Mouse (Mus musculus) midbrain, embryonic 16.5 days (tissue): ENCODE measurements at regions not wholly inside any gene's neighbourhood (a gene's known extent, or its start where the extent isn't known, plus 50 kb on each side); places are given as distances from the start of the nearest gene placed in this dataset.

Experiments
- ATAC-seq: fragments of 200-750 bp; cut with Nextera tagmentation; 2 replicates; pipeline ENCODE4 v1.8.0; 2017; ENCODE audit warnings: moderate TSS enrichment
- H3K27ac ChIP-seq: fragments of 300-500 bp; sonication (generic); 2 replicates; pipeline ENCODE4 v1.5.1; 2014; ENCODE audit warnings: mild to moderate bottlenecking, low read length, mixed read lengths
- H3K27me3 ChIP-seq: fragments of 300-500 bp; sonication (generic); 2 replicates; pipeline ENCODE4 v1.6.1; 2014; ENCODE audit warnings: low read depth, low read length, mixed read lengths; ENCODE audit not compliant: control insufficient read depth, insufficient read depth
- H3K36me3 ChIP-seq: fragments of 300-500 bp; sonication (generic); 2 replicates; pipeline ENCODE4 v1.6.1; 2014; ENCODE audit warnings: mild to moderate bottlenecking, low read length, moderate library complexity, mixed read lengths; ENCODE audit not compliant: control insufficient read depth, insufficient read depth
- H3K4me1 ChIP-seq: fragments of 300-500 bp; sonication (generic); 2 replicates; pipeline ENCODE4 v1.6.1; 2014; ENCODE audit warnings: mild to moderate bottlenecking, low read length, mixed read lengths; ENCODE audit not compliant: control insufficient read depth, insufficient read depth
- H3K4me2 ChIP-seq: fragments of 300-500 bp; sonication (generic); 2 replicates; pipeline ENCODE4 v1.6.1; 2014; ENCODE audit warnings: mild to moderate bottlenecking, low read length, mixed read lengths
- H3K4me3 ChIP-seq: fragments of 300-500 bp; sonication (generic); 2 replicates; pipeline ENCODE4 v1.5.1; 2014; ENCODE audit warnings: low read depth, mild to moderate bottlenecking, low read length, moderate library complexity, mixed read lengths
- H3K9ac ChIP-seq: fragments of 300-500 bp; sonication (generic); 2 replicates; pipeline ENCODE4 v1.6.1; 2014; ENCODE audit warnings: low read depth, low read length, mixed read lengths
- H3K9me3 ChIP-seq: fragments of 300-500 bp; sonication (generic); replicated peaks from 2 replicates; pipeline ENCODE4 v1.6.1; 2014; ENCODE audit warnings: mild to moderate bottlenecking, low read length, mixed read lengths; ENCODE audit not compliant: control insufficient read depth, poor library complexity, severe bottlenecking
- WGBS: fragments of 180-500 bp; shearing (Covaris S2); extraction: QIAGEN DNeasy Blood & Tissue Kit; methylation state at CpG from one replicate; pipeline ENCODE4 v1.1.7; 2014; 5-methylcytosine and 5-hydroxymethylcytosine counted together

GRCm38 (mm10) chr11:117557474-117558381, 73.6 kb downstream of the Gm11733 start:
- no peaks in the 10 kb centered on the region for H3K27me3 ChIP-seq
- H3K4me3 ChIP-seq = no peak overlapping the region
- H3K9ac ChIP-seq = no peak overlapping the region
- H3K9me3 ChIP-seq = no peaks in the 10 kb centered on the region
- no peaks in the 10 kb centered on the region for H3K36me3 ChIP-seq
- no peak overlapping the region for H3K27ac ChIP-seq
- H3K4me2 ChIP-seq = no peak overlapping the region
- H3K4me1 ChIP-seq = no peaks in the 10 kb centered on the region
- no peak for ATAC-seq
- 87% methylated on average over 16 of the region's 16 CpGs for WGBS

GRCm38 (mm10) chr11:117559839-117560238, 75.7 kb downstream of the Gm11733 start:
- H3K27me3 ChIP-seq = no peaks in the 10 kb centered on the region
- H3K4me2 ChIP-seq = no peak overlapping the region
- no peaks in the 10 kb centered on the region for H3K4me1 ChIP-seq
- no peak overlapping the region for H3K27ac ChIP-seq
- no peak overlapping the region for H3K9ac ChIP-seq
- no peaks in the 10 kb centered on the region for H3K9me3 ChIP-seq
- ATAC-seq = no peak
- no peaks in the 10 kb centered on the region for H3K36me3 ChIP-seq
- H3K4me3 ChIP-seq = no peak overlapping the region

- Histone ChIP-seq H3K27ac (no peak overlapping the region), H3K4me2 (no peak overlapping the region)
Measured at GRCm38 (mm10) chr11:117567961-117568605, 83.9 kb downstream of the Gm11733 start.

GRCm38 (mm10) chr11:117568606-117568991, 84.4 kb downstream of the Gm11733 start:
- ATAC-seq = no peak
- H3K9me3 ChIP-seq = no peaks in the 10 kb centered on the region
- WGBS = 71% methylated on average over 9 of the region's 9 CpGs
- no peaks in the 10 kb centered on the region for H3K36me3 ChIP-seq
- H3K27ac ChIP-seq = no peak overlapping the region; the same call in 1 of the 2 replicates
- no peaks in the 10 kb centered on the region for H3K4me1 ChIP-seq
- H3K4me3 ChIP-seq = no peak overlapping the region
- no peak overlapping the region for H3K4me2 ChIP-seq
- no peaks in the 10 kb centered on the region for H3K27me3 ChIP-seq
- H3K9ac ChIP-seq = no peak overlapping the region

More at GRCm38 (mm10) chr11:117567961-117568605, 83.9 kb downstream of the Gm11733 start:
- H3K9me3 ChIP-seq = no peaks in the 10 kb centered on the region
- no peaks in the 10 kb centered on the region for H3K27me3 ChIP-seq
- H3K4me1 ChIP-seq = no peaks in the 10 kb centered on the region
- no peak overlapping the region for H3K9ac ChIP-seq
- H3K4me3 ChIP-seq = no peak overlapping the region
- whole genome bisulfite sequencing = 90% methylated on average over 9 of the region's 9 CpGs
- ATAC-seq = no peak
- H3K36me3 ChIP-seq = no peaks in the 10 kb centered on the region

GRCm38 (mm10) chr11:117569566-117570101, 84.5 kb upstream of the Tnrc6c start:
- 80% methylated on average over 8 of the region's 8 CpGs for WGBS
- no peaks in the 10 kb centered on the region for H3K9me3 ChIP-seq
- no peaks in the 10 kb centered on the region for H3K27me3 ChIP-seq
- H3K36me3 ChIP-seq = no peaks in the 10 kb centered on the region
- no peak overlapping the region for H3K9ac ChIP-seq
- H3K27ac ChIP-seq = no peak overlapping the region
- no peak overlapping the region for H3K4me2 ChIP-seq
- no peak overlapping the region for H3K4me3 ChIP-seq
- no peaks in the 10 kb centered on the region for H3K4me1 ChIP-seq
- no peak for ATAC-seq

GRCm38 (mm10) chr11:117571858-117572257, 82.2 kb upstream of the Tnrc6c start:
- Histone ChIP-seq H3K9ac (no peak overlapping the region), H3K4me3 (no peak overlapping the region), H3K36me3 (no peaks in the 10 kb centered on the region), H3K9me3 (no peaks in the 10 kb centered on the region), H3K27ac (no peak overlapping the region), H3K4me1 (no peaks in the 10 kb centered on the region), H3K27me3 (no peaks in the 10 kb centered on the region), H3K4me2 (no peak overlapping the region)
- WGBS = 88% methylated on average over 3 of the region's 3 CpGs
- ATAC-seq = no peak

- H3K9ac ChIP-seq = no peak overlapping the region
- H3K27ac ChIP-seq = no peak overlapping the region
- no peak overlapping the region for H3K4me2 ChIP-seq
- no peaks in the 10 kb centered on the region for H3K4me1 ChIP-seq
- H3K27me3 ChIP-seq = no peaks in the 10 kb centered on the region; the same call in 1 of the 2 replicates
- no peaks in the 10 kb centered on the region for H3K9me3 ChIP-seq
- WGBS = 75% methylated on average over 3 of the region's 3 CpGs
- H3K36me3 ChIP-seq = no peaks in the 10 kb centered on the region
- no peak overlapping the region for H3K4me3 ChIP-seq
- no peak for ATAC-seq
Measured at GRCm38 (mm10) chr11:117574721-117575120, 79.4 kb upstream of the Tnrc6c start.

- Histone ChIP-seq H3K36me3 (no peaks in the 10 kb centered on the region), H3K4me1 (no peaks in the 10 kb centered on the region), H3K27me3 (no peaks in the 10 kb centered on the region; the same call in 1 of the 2 replicates), H3K4me2 (no peak overlapping the region), H3K9me3 (no peaks in the 10 kb centered on the region), H3K27ac (no peak overlapping the region), H3K4me3 (no peak overlapping the region), H3K9ac (no peak overlapping the region)
- no peak for ATAC-seq
- 98% methylated on average over 2 of the region's 2 CpGs for WGBS
Measured at GRCm38 (mm10) chr11:117579121-117579520, 75.0 kb upstream of the Tnrc6c start.

GRCm38 (mm10) chr11:117579720-117580119, 74.4 kb upstream of the Tnrc6c start:
- WGBS = 57% methylated on average over 3 of the region's 3 CpGs

More at GRCm38 (mm10) chr11:117579720-117580119, 74.4 kb upstream of the Tnrc6c start:
- Histone ChIP-seq H3K27me3 (no peaks in the 10 kb centered on the region; the same call in 1 of the 2 replicates), H3K9me3 (no peaks in the 10 kb centered on the region), H3K4me3 (no peak overlapping the region), H3K9ac (no peak overlapping the region), H3K27ac (no peak overlapping the region), H3K36me3 (no peaks in the 10 kb centered on the region), H3K4me1 (no peaks in the 10 kb centered on the region), H3K4me2 (no peak overlapping the region)
- ATAC-seq = no peak
